In genomic region chr12:71998653-71999052, GRCm38 (mm10) we compare ENCODE assay signal across 11 mouse cellular contexts.
DNase-seq lines count a peak whose midpoint lies in the region; ATAC-seq lines count a peak whose summit lies in the region.
"Had no signal": no experiment of that assay in that cellular context is flagged by ENCODE, and none has a peak within 500 bp of the region (broad histone marks: within the 10 kb centered on the region; RNA-seq: fewer than 3 reads in every experiment).

No protein-coding gene starts in this region.

- peak; percentile 28 to 30 for DNase-seq in cerebellum, postnatal 10 days
- no peak for DNase-seq in cerebellum, adult 9-11 months
- DNase-seq in adrenal gland, adult 2 months, result peak; percentile 84
- peak; percentile 59 to 78 for DNase-seq in kidney, postnatal 36 days
- DNase-seq in c-Kit-positive CD71-positive TER-119-positive erythroid progenitor cells, embryonic 14.5 days (ENCODE audit: low spot score), result no peak
- no peak for DNase-seq in layer of hippocampus, postnatal 14 days (ENCODE audit: low spot score in 2 of 2)
- DNase-seq: retina, postnatal 1 day had no signal

- 31% methylated on average over 4 of the region's 4 CpGs for WGBS in heart, embryonic 13.5 days
- WGBS in hindbrain, embryonic 16.5 days, result 66% methylated on average over 4 of the region's 4 CpGs

- ATAC-seq in heart, embryonic 13.5 days (ENCODE audit: extremely low read depth, insufficient number of reproducible peaks, low FRiP score, low TSS enrichment), result peak; percentile 10; the same call in 1 of the 2 replicates
- ATAC-seq in hindbrain, embryonic 16.5 days, result no peak
- ATAC-seq: intestine, embryonic 15.5 days had no signal

- peak overlapping the region; percentile 95 for H3K27ac ChIP-seq in heart, embryonic 13.5 days (replicated peaks)
- no peak overlapping the region for H3K27ac ChIP-seq in hindbrain, embryonic 16.5 days (ENCODE audit: low read depth, low read length)
- H3K27ac ChIP-seq: intestine, embryonic 15.5 days; limb, embryonic 15.5 days had no signal

- peaks cover 26% of the 10 kb centered on the region for H3K36me3 ChIP-seq in heart, embryonic 13.5 days
- peaks cover 5% of the 10 kb centered on the region; the same call in 1 of the 2 replicates for H3K36me3 ChIP-seq in hindbrain, embryonic 16.5 days (ENCODE audit: control insufficient read depth, insufficient read depth, low read length)
- H3K36me3 ChIP-seq: intestine, embryonic 15.5 days had no signal

- no peaks in the 10 kb centered on the region for H3K27me3 ChIP-seq in heart, embryonic 13.5 days (replicated peaks)
- no peaks in the 10 kb centered on the region for H3K27me3 ChIP-seq in hindbrain, embryonic 16.5 days (replicated peaks; ENCODE audit: control insufficient read depth, insufficient read depth, low read length)
- H3K27me3 ChIP-seq: intestine, embryonic 15.5 days; limb, embryonic 15.5 days had no signal

- no peak overlapping the region for H3K4me3 ChIP-seq in heart, embryonic 13.5 days
- no peak overlapping the region for H3K4me3 ChIP-seq in hindbrain, embryonic 16.5 days (ENCODE audit: low read length)
- H3K4me3 ChIP-seq: intestine, embryonic 15.5 days; limb, embryonic 15.5 days had no signal

- peak overlapping the region; percentile 54; the same call in 1 of the 2 replicates for H3K9ac ChIP-seq in heart, embryonic 13.5 days
- H3K9ac ChIP-seq in hindbrain, embryonic 16.5 days (ENCODE audit: low read depth, low read length), result no peak overlapping the region
- H3K9ac ChIP-seq: intestine, embryonic 15.5 days; limb, embryonic 15.5 days had no signal

- H3K4me1 ChIP-seq in heart, embryonic 13.5 days, result peaks cover 45% of the 10 kb centered on the region
- no peaks in the 10 kb centered on the region for H3K4me1 ChIP-seq in hindbrain, embryonic 16.5 days (ENCODE audit: control insufficient read depth, insufficient read depth, low read depth, low read length)
- H3K4me1 ChIP-seq: intestine, embryonic 15.5 days; limb, embryonic 15.5 days had no signal

- H3K9me3 ChIP-seq in heart, embryonic 13.5 days, result no peaks in the 10 kb centered on the region
- no peaks in the 10 kb centered on the region for H3K9me3 ChIP-seq in hindbrain, embryonic 16.5 days (ENCODE audit: control insufficient read depth, low read length)
- H3K9me3 ChIP-seq: intestine, embryonic 15.5 days; limb, embryonic 15.5 days had no signal

- no peak overlapping the region for H3K4me2 ChIP-seq in heart, embryonic 13.5 days
- H3K4me2 ChIP-seq in hindbrain, embryonic 16.5 days (ENCODE audit: low read length), result no peak overlapping the region
- H3K4me2 ChIP-seq: intestine, embryonic 15.5 days; limb, embryonic 15.5 days had no signal

Comparison
In these comparisons a context has a peak if more than half of its experiments do, and no peak if none do; other contexts are left out.
1. DNase-seq: peak in cerebellum, postnatal 10 days (2 of 2), adrenal gland, adult 2 months (single experiment) and kidney, postnatal 36 days (2 of 2); none in cerebellum, adult 9-11 months (single experiment), c-Kit-positive CD71-positive TER-119-positive erythroid progenitor cells, embryonic 14.5 days (single experiment) and layer of hippocampus, postnatal 14 days (0 of 2).